In the genomic region with DNA sequence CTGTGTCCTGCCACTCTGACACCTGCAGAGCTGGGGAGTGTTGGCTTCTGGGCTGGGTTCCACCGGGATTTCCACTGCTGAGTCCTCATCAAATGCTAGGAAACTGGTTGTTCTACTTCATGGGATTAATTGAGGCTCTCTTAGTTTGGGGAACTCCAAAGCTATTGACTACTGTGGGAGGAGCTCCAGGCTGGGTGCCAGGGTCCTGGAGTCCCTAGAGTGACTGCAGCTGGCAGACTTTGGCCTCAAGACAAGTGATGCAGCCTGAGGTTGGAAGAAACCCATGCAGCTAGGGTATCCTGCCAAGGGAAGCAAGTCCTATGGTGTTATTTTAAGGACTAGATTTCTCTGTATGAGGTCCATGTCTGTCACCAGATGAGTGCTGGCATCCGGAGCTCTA, we compare ENCODE assay signal across 9 mouse cellular contexts. TPM values are rescaled to one million over a fixed set of nuclear protein-coding genes. Genes with fewer than 3 reads are reported as not detected.
DNase-seq lines count a peak whose midpoint lies in the region; ATAC-seq lines count a peak whose summit lies in the region.
"Had no signal": no experiment of that assay in that cellular context is flagged by ENCODE, and none has a peak within 500 bp of the region (broad histone marks: within the 10 kb centered on the region; RNA-seq: fewer than 3 reads in every experiment).

No protein-coding gene starts in this region.

- H3K9me3 ChIP-seq in hindbrain, embryonic 13.5 days: no peaks in the 10 kb centered on the region
- H3K9me3 ChIP-seq: midbrain, embryonic 12.5 days had no signal

- ATAC-seq in granulocyte monocyte progenitor cell, adult 5-6 weeks (replicated peaks; ENCODE audit: poor library complexity, severe bottlenecking): no peak
- ATAC-seq in hindbrain, embryonic 13.5 days (ENCODE audit: low FRiP score): no peak

- intact Hi-C loops in heart, postnatal 25 days (cut with DNase I): no loop called here
- intact Hi-C loops in left cerebral cortex, postnatal 4 days (cut with DNase I): no loop called here

- peaks cover 98% of the 10 kb centered on the region for H3K27me3 ChIP-seq in hindbrain, embryonic 13.5 days

- no peak overlapping the region for H3K27ac ChIP-seq in hindbrain, embryonic 13.5 days
- H3K27ac ChIP-seq: midbrain, embryonic 12.5 days had no signal

- peak; percentile 64 for DNase-seq in heart, adult 8-10 months (ENCODE audit: low spot score)
- no peak for DNase-seq in heart, postnatal 25 days (ENCODE audit: low spot score)
- peak; percentile 84 for DNase-seq in Muller cell, postnatal 12 days (ENCODE audit: inconsistent ontology term)
- DNase-seq in frontal cortex, postnatal 36 days (ENCODE audit: low spot score in 2 of 2): peak; percentile 36 to 50
- DNase-seq in left cerebral cortex, postnatal 4 days: peak; percentile 39
- DNase-seq in thymus, postnatal 25 days: no peak

- no peak overlapping the region for H3K4me3 ChIP-seq in hindbrain, embryonic 13.5 days
- H3K4me3 ChIP-seq: midbrain, embryonic 12.5 days had no signal

- no peak overlapping the region for H3K9ac ChIP-seq in hindbrain, embryonic 13.5 days
- H3K9ac ChIP-seq: midbrain, embryonic 12.5 days had no signal

- 88% methylated on average over 2 of the region's 2 CpGs for WGBS in hindbrain, embryonic 13.5 days

- no peak overlapping the region for H3K4me2 ChIP-seq in hindbrain, embryonic 13.5 days
- H3K4me2 ChIP-seq: midbrain, embryonic 12.5 days had no signal

- H3K4me1 ChIP-seq in hindbrain, embryonic 13.5 days (replicated peaks): no peaks in the 10 kb centered on the region
- H3K4me1 ChIP-seq: midbrain, embryonic 12.5 days had no signal

- no peaks in the 10 kb centered on the region for H3K36me3 ChIP-seq in hindbrain, embryonic 13.5 days
- H3K36me3 ChIP-seq: midbrain, embryonic 12.5 days had no signal

RNA-seq across cellular contexts. Expression of a gene that starts 44.1 kb away (rescaled TPM):
- total RNA-seq in heart, adult 8-10 months (2022): under 1 TPM in 2 of 4 experiments, not detected in 2; 0.19 to 0.34 TPM
- total RNA-seq in heart, postnatal 25 days (2021): under 1 TPM in 1 of 2 experiments, not detected in 1; 0.21 TPM
- total RNA-seq in left cerebral cortex, postnatal 4 days (2021): under 1 TPM in 1 of 2 experiments, not detected in 1; 0.48 TPM
- total RNA-seq in granulocyte monocyte progenitor cell, adult 5-6 weeks (2014; fragmentation: Nextera tagmentation): not detected in 2 replicates
- total RNA-seq in granulocyte monocyte progenitor cell, adult 5-6 weeks (2017): not detected in 2 replicates
- 11.3 and 14.9 TPM in 2 replicates for polyA plus RNA-seq in hindbrain, embryonic 13.5 days (2015; fragmentation: Nextera tagmentation; extraction: Ambion mirVana)

Comparison
In these comparisons a context has a peak if more than half of its experiments do, and no peak if none do; other contexts are left out.
1. DNase-seq: peak in heart, adult 8-10 months (single experiment), Muller cell, postnatal 12 days (single experiment), frontal cortex, postnatal 36 days (2 of 2) and left cerebral cortex, postnatal 4 days (single experiment); none in heart, postnatal 25 days (single experiment) and thymus, postnatal 25 days (single experiment).